39 mouse cellular contexts compared by ENCODE assay signal in genomic region chr6:97016711-97017110, GRCm38 (mm10). TPM values are rescaled to one million over a fixed set of nuclear protein-coding genes. Genes with fewer than 3 reads are reported as not detected.
"Had no signal": no experiment of that assay in that cellular context is flagged by ENCODE, and none has a peak within 500 bp of the region (broad histone marks: within the 10 kb centered on the region; RNA-seq: fewer than 3 reads in every experiment).

No protein-coding gene starts in this region.

- H3K27me3 ChIP-seq: heart, embryonic 12.5 days; heart, embryonic 13.5 days; hindbrain, embryonic 12.5 days; hindbrain, embryonic 13.5 days; hindbrain, embryonic 15.5 days; intestine, embryonic 15.5 days; kidney, embryonic 15.5 days had no signal

- ATAC-seq: hindbrain, embryonic 16.5 days; hindbrain, postnatal 0 days; intestine, embryonic 15.5 days; intestine, embryonic 16.5 days; intestine, postnatal 0 days had no signal

- H3K36me3 ChIP-seq: heart, embryonic 10.5 days; heart, embryonic 12.5 days; heart, embryonic 13.5 days; heart, embryonic 15.5 days; hindbrain, embryonic 10.5 days; hindbrain, embryonic 12.5 days; hindbrain, embryonic 13.5 days; hindbrain, embryonic 15.5 days; intestine, embryonic 15.5 days; kidney, embryonic 15.5 days had no signal

- H3K4me3 ChIP-seq: heart, embryonic 10.5 days; heart, embryonic 12.5 days; heart, embryonic 13.5 days; heart, embryonic 15.5 days; hindbrain, embryonic 10.5 days; hindbrain, embryonic 12.5 days; hindbrain, embryonic 13.5 days; hindbrain, embryonic 15.5 days; intestine, embryonic 15.5 days; kidney, embryonic 15.5 days; layer of hippocampus, adult 2 months; left cerebral cortex, adult 2 months had no signal

- H3K4me1 ChIP-seq: heart, embryonic 10.5 days; heart, embryonic 12.5 days; heart, embryonic 13.5 days; heart, embryonic 15.5 days; hindbrain, embryonic 10.5 days; hindbrain, embryonic 13.5 days; hindbrain, embryonic 15.5 days; intestine, embryonic 15.5 days; kidney, embryonic 15.5 days had no signal

- H3K4me2 ChIP-seq: heart, embryonic 11.5 days; heart, embryonic 12.5 days; heart, embryonic 13.5 days; heart, embryonic 15.5 days; hindbrain, embryonic 12.5 days; hindbrain, embryonic 13.5 days; hindbrain, embryonic 14.5 days; hindbrain, embryonic 15.5 days; intestine, embryonic 15.5 days; kidney, embryonic 15.5 days had no signal

- DNase-seq: heart, postnatal 10 days; heart, postnatal 14 days; heart, postnatal 36 days; heart, postnatal 4 days; kidney, adult 11 months; kidney, adult 18-20 months; kidney, adult 8-10 months; kidney, adult 9 months; kidney, postnatal 10 days; kidney, postnatal 14 days; kidney, postnatal 25 days; kidney, postnatal 36 days; kidney, postnatal 4 days; layer of hippocampus, adult 9-11 months; layer of hippocampus, postnatal 36 days had no signal

- H3K27ac ChIP-seq: heart, embryonic 10.5 days; heart, embryonic 13.5 days; heart, embryonic 15.5 days; hindbrain, embryonic 10.5 days; hindbrain, embryonic 12.5 days; hindbrain, embryonic 13.5 days; hindbrain, embryonic 14.5 days; hindbrain, embryonic 15.5 days; hindbrain, postnatal 0 days; intestine, embryonic 15.5 days; kidney, embryonic 15.5 days; layer of hippocampus, adult 2 months; left cerebral cortex, adult 2 months had no signal

- H3K9ac ChIP-seq: heart, embryonic 12.5 days; heart, embryonic 13.5 days; heart, embryonic 15.5 days; hindbrain, embryonic 12.5 days; hindbrain, embryonic 13.5 days; hindbrain, embryonic 14.5 days; hindbrain, embryonic 15.5 days; intestine, embryonic 15.5 days; kidney, embryonic 15.5 days had no signal

- H3K9me3 ChIP-seq: heart, embryonic 10.5 days; heart, embryonic 12.5 days; heart, embryonic 13.5 days; heart, embryonic 15.5 days; hindbrain, embryonic 10.5 days; hindbrain, embryonic 12.5 days; hindbrain, embryonic 13.5 days; hindbrain, embryonic 15.5 days; intestine, embryonic 15.5 days; kidney, embryonic 15.5 days had no signal

RNA-seq across cellular contexts. Expression of gene Fam19a4, which starts 43.5 kb away (rescaled TPM):
- total RNA-seq: heart, postnatal 10 days; heart, postnatal 14 days; heart, postnatal 25 days; heart, postnatal 36 days; heart, postnatal 4 days; hematopoietic stem cell, adult 5-6 weeks; layer of hippocampus, adult 2 months had no signal
- polyA plus RNA-seq: heart, embryonic 11.5 days; heart, embryonic 13.5 days; heart, embryonic 14.5 days; heart, postnatal 0 days; inflammation-experienced regulatory T-cells, adult 6 months; intestine, embryonic 14.5 days had no signal
